Mouse (Mus musculus): Measurements from ENCODE around the gene H2-T22. TPM values are rescaled to one million over a fixed set of nuclear protein-coding genes. Genes with fewer than 3 reads are reported as not detected.
A peak's percentile ranks its signal among the peaks of the same experiment; 100 is the strongest.
"Not testable (repeated sequence)": the region's sequence is repeated elsewhere in the genome, so short reads cannot be mapped to it uniquely, and the experiment has no call there.

H2-T22 gene
- total RNA-seq (2021), result 10 to 100 TPM; 10.8 to 11.6 TPM
- long read RNA-seq, experiment 1, partial matches to known transcripts, result 3 of 11 reads
- long read RNA-seq, experiment 1, other reads (novel, unspliced or antisense), result 2 of 11 reads
- long read RNA-seq, experiment 2, partial matches to known transcripts, result 4 of 8 reads
- long read RNA-seq, experiment 2, other reads (novel, unspliced or antisense), result 1 of 8 reads

DNA sequence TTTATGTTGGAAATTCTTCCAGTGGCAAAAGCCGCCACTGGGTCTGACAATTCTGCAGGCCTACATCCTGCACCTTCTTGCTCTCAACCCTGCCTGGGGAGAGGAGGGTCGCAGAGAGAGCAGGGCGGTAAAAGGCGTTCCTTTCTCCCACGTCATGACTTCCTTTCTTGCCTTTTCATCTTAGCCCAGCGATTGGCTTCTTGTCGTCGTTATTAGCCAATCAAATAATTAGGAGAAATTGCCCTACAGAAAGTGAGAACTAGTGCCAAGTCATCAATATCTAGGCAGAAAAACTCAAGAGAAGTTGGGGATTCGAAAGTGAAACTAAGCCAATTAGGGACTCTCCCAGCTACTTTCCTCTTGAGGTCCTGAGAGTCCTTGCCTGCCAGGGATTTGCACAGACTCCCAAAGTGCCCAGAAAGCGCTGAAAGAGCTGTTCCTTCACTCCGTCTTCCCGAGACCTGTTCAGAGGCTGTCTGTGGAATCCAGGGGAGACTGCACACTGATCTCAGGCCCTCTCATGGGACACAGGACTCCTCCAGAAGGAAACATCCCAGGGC lies at the start of gene H2-T22, which contains the start of gene Gm6034:
Gene H2-T22 (minus strand): TSS at position 138 of the 560 bp plus-strand sequence.
Gene Gm6034 (plus strand): TSS at position 352 of the 560 bp plus-strand sequence.
- DNase-seq (ENCODE audit: low spot score in 2 of 2), result peak in 1 of 2 experiments; percentile 52

DNA sequence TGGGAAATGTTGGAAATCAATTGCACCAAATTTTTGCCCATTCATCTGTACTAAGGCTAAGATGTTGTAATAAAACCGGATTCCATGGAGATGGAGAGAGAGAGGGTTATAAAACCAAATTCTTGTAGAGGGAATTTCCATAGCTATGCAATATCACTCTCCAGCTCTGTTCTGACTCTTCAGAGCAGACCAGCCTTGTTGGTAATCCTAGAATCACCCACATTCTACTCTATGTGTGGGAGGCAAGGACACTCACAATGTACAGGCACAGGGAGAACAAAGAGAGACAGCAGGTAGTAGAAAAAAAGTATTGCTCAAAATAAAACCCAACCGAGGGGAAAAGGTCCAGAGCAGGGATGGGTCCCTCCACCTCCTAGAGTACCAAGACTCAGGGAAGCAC lies 49.4 kb upstream of the H2-T22 start:
- DNase-seq (ENCODE audit: low spot score in 2 of 2), result not testable (repeated sequence)

DNA sequence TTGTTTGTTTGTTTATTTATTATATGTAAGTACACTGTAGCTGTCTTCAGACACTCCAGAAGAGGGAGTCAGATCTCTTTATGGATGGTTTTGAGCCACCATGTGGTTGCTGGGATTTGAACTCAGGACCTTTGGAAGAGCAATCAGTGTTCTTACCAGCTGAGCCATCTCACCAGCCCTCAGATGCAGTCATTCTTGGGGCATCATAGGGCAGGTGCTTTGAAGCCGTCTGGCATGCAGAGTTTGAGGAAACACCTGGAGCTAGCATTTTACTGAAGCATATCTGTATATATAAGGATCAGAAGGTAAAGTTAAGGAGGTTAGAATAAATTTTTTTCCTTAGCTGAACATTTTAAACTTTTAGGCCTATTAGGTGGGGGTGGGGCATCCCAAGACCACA lies 43.4 kb upstream of the H2-T22 start:
- DNase-seq (ENCODE audit: low spot score in 2 of 2), result not testable (repeated sequence)

DNA sequence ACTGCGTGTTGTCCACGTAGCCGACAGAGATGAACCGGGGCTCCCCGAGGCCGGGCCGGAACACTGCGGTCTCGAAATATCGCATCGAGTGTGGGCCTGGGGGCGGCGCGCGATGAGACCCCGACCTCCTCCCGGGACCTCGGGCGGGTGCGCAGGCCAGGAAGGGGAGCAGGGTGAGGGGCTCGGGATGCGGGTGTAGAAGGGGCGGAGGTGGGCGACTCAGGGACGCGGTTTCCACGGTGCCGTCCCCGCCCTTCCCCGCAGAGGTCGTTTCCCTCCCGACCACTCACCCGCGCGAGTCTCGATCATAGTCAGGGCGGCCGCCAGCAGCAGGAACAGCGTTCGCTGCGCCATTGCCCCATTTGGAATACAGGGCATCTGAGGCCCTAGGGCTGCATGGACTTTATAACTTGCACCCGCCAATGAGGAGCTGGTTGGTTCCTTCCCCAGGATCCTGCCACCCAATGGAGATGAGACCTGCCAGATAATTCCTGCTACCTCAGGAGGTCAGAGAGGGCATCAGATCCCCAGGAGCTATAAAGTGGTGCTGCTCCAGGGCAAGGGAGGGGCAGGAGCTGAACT lies 41.4 kb upstream of the H2-T22 start:
- DNase-seq (ENCODE audit: low spot score in 2 of 2), result no peak

DNA sequence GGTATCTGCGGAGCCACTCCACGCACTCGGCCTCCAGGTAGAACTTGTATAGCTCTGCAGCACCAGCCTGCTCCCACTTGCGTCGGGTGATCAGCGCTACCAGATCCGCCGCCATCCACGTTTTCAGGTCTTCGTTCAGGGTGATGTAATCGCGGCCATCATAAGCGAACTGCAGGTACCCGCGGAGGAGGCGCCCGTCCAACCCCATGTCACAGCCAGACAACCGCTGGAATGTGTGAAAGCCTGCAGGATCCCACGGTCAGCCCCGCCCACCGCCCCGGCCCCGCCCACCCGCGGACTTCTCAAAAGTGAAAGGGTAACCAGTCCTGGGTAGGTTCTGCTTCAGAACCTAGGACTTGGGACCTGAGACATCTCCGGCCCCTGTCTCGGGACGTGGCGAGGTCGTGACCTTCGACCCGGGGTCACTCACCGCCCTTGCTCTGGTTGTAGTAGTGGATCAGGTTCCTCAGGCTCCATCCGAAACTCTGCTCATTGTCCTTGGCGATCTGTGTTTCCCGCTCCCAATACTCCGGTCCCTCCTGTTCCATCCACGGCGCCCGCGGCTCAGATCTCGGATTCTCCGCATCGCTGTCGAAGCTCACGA lies 40.8 kb upstream of the H2-T22 start:
- DNase-seq (ENCODE audit: low spot score in 2 of 2), result no peak

DNA sequence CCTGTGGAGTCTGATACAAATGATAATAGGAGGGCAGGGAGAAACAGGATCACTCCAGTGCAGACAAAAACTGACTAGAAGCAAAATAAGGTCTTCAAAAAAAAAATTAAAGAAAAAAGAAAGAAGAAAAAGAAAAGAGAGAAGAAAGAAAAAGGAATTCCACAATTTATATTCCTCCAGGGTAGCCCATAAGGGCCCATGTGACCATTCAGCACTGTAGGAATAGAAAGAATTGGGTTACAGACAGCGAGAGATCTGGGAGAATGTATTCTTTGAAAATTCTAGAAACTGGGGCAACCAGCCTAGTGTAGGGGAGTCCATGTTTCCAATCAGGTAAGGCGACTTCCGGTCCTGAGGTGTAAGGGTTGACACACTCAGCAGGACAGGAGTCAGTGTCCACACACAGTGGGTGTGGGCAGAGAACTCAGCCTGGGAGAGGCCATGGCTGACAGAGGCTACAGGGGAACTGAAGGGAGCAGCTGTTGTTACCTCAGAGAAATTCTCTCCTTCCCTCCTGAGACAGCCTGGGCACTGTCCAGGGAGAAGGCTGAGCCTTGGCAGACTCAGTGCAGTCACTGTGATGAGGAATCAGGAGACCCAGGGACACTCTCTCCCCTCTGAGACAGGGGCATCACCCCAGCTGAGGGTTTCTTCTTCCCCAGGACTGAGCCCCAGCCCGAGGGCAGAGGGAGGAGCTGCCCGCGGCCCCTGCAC lies 40.1 kb upstream of the H2-T22 start:
- DNase-seq (ENCODE audit: low spot score in 2 of 2), result not testable (repeated sequence)

DNA sequence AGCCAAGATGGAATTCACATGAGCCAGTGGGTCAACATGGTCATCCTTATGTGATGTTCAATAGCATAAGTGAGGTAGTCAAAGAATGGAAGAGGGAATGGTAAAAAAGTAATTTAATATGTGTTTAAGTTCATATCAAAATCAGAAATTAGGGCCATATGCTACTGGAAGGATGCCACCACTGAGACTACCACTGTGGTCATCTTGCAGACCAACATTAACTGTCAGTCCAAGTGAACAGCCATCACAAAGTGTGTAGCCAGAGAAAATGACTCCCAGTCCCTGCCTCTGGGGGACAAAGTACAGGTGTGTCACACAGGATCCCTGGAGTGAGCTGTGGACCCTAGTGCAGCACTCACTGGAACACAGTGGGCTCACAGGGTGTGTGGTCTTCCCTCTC lies 39.4 kb upstream of the H2-T22 start:
- not testable (repeated sequence) for DNase-seq (ENCODE audit: low spot score in 2 of 2)

DNA sequence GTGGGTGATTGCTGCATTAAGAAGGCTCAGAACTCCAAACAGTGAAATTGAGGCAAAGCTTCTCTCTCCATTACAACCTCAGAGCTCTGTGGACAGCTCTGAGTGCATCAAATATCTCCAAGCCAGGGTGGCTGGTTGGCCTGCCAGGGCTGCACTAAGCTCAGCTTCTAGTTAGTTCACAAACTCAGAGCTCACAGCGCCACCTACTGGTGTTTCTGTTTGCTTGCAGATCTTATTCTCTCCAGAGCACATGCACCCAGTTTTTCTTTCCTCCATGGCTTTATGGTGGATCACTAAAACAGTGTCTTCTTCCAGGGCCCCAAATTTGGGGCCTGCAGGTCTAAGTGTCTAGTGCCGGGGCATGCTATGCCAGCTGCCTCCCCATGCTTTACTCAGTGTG lies 18.3 kb upstream of the H2-T22 start:
- peak; percentile 73 to 88 for DNase-seq (ENCODE audit: low spot score in 2 of 2)

DNA sequence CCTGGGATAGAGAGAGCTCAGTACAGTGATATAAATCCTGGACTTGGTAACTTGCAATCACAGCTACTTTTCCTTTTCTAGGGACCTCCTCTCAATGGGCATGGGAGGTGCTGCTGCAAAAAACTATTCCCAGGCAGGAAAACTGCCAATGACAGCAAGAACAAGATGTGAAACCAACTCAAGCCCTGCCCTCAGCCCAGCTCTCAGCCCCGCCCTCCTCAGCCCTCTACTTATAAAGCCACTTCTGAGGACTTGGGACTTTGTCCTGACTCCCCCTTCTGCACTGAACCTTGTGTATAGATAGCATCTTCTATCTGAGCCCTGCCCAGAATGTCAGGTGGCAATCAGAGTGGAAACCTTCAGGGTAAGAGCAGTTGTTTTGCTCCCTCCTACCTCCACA lies 15.8 kb upstream of the H2-T22 start, which contains the start of gene Gm11127:
Gene Gm11127 (minus strand): TSS at position 10 of the 400 bp plus-strand sequence.
- not testable (repeated sequence) for DNase-seq (ENCODE audit: low spot score in 2 of 2)

DNA sequence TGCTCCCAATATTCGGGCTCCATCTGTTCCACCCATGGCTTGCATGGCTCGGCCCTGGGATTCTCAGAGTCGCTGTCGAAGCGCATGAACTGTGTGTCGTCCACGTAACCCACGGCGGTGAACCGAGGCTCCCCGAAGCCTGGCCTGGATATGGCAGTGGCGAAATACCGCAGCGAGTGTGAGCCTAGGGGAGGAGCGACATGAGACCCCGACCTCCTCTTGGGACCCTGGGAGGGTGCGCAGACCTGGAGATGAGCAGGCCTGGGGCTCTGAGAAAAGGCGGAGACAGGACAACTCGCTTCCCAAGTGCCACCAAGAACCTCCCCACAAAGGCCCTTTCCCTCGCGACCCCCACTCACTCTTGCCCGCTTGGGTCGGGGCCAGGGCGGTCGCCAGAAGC lies 15.4 kb upstream of the H2-T22 start:
- not testable (repeated sequence) for DNase-seq (ENCODE audit: low spot score in 2 of 2)

DNA sequence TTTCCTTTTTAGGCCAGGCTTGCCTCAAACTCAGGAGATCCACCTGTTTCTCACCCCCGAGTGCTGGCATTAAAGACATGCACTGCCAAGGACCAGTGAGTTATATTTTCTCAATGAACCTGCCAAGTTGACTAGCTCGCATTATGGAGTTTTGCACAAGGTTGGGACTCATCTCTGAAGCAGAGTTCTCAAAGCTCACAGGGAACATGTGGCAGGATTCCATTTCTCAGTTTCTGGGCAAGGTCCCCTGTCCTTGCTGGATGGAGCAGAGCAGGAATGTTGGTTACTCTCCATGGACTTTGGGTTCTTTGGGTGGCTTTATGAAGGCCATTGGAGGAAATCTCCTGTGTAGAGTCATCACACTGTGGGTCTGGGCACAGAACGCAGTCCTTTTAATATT lies 739 bp upstream of the H2-T22 start:
- DNase-seq (ENCODE audit: low spot score in 2 of 2), result no peak

DNA sequence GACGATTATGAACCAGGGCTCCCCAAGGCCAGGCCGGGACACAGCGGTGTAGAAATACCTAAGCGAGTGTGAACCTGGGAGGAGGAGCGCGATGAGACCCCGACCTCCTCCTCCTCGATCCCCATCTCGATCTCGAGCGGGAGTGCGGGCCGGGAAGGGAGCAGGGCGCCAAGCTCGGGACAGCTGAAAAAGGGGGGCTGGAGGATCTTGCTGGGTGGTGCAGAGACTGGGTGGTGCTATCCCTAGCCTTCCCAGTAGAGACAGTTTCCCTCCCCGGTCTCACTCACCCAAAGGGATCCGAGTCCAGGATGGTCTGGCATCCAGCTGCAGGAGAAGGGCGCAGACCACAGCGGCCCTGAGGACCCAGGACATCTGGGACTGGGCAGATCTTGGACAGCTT lies 492 bp downstream of the H2-T22 start:
- peak in 1 of 2 experiments; percentile 24 for DNase-seq (ENCODE audit: low spot score in 2 of 2)

DNA sequence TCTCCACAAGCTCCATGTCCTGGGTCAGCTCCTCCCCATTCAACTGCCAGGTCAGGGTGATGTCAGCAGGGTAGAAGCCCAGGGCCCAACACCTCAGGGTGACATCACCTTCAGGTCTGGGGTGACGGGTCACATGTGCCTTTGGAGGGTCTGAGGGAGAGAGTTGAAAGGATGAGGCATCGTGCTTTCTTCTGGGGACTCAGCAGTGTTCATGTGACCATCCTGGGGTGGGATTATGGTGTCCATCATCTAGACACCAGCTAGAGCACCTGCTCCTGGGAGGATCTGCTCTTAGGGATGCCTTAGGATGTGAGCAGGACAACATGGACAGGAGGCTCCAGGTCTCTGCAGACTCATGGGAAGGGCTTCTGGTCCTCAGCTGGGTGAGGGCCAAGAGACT lies 1.9 kb downstream of the H2-T22 start:
- not testable (repeated sequence) for DNase-seq (ENCODE audit: low spot score in 2 of 2)

DNA sequence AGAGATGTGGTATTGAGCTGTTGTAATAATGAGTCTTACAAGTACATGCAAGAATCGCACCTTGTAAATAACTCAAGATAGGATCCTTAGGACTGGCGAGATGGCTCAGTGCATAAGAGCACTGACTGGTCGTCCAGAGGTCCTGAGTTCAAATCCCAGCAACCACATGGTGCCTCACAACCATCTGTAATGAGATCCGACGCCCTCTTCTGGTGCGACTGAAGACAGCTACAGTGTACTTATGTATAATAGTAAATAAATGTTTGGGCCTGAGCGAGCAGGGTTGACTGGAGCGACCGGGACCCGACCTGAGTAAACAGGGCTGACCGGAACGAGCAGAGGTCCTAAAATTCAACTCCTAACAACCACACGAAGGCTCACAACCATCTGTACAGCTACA lies 6.4 kb downstream of the H2-T22 start:
- DNase-seq (ENCODE audit: low spot score in 2 of 2), result not testable (repeated sequence)

DNA sequence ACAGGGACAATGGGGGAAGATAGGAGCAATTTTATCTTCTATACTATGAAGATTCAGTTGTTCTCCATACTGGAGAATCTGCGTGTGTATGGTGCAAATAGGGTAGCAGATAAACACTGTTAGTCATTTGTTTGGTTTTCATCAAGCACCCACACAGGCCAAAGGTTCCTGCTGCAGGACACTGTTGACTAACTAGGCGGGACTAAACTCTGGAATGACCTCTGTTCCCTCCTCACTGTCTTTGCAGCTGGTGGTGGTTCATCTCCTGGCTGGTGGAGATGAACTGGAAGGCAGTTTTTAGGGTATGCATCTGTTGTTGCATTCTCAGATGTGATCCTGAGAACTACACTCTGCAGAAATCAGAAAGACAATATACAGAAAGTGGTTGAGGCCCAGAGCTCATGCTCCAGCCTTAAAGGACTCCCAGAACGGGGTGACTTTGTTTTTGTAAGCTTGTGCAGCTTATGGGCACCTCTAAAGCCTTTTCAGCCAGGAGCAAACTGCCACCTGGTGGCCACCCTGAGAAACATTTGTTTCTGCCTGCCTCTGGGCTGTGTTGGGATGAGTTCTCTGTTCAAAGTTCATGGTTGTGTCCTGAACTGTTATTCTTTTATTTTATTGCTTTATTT lies 7.4 kb downstream of the H2-T22 start:
- DNase-seq (ENCODE audit: low spot score in 2 of 2), result peak in 1 of 2 experiments; percentile 50

DNA sequence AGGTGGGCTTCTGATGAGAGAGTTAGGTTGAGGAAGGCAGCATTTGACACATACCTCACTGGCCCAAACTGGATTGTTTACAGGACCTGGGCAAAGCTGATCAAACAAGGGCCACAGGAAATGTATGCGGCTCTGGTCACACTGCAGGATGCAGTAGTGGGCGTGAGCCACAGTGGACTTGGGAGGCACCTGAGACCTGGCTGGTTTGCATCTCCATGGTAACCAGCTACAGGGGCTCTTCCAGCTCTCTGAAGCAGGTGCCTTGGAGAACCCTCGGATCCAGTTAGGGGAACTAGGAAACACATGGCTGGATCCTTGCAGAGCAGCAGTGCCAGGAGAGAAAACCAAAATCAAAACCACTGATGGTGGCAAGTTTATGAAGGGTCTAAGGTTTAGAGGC lies 8.0 kb downstream of the H2-T22 start:
- not testable (repeated sequence) for DNase-seq (ENCODE audit: low spot score in 2 of 2)

DNA sequence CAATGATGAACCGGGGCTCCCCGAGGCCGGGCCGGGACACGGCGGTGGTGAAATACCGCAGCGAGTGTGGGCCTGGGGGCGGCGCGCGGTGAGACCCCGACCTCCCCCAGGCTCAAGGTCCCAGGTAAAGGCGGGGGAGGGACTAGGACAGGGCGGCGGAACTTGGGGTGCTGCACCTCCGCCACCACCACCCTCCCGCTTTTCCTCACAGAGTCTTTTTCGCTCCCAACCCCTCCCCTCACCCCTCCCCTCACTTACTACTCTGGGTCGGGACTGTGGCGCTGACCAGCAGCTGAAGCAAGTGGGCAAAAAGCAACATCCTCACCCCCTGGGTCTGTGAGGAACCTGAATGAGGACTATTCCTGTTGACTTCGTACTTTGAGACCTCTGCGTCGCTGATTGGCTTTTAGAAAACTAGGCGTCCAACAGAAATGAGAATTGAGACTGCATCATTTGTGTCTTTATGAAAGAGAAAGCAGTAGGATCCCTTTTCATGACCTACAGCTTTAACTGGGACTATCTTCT lies 10.1 kb downstream of the H2-T22 start, which contains the start of gene H2-T23:
Gene H2-T23 (minus strand): TSS at position 505 of the 525 bp plus-strand sequence.
- DNase-seq (ENCODE audit: low spot score in 2 of 2), result peak in 1 of 2 experiments; percentile 42

DNA sequence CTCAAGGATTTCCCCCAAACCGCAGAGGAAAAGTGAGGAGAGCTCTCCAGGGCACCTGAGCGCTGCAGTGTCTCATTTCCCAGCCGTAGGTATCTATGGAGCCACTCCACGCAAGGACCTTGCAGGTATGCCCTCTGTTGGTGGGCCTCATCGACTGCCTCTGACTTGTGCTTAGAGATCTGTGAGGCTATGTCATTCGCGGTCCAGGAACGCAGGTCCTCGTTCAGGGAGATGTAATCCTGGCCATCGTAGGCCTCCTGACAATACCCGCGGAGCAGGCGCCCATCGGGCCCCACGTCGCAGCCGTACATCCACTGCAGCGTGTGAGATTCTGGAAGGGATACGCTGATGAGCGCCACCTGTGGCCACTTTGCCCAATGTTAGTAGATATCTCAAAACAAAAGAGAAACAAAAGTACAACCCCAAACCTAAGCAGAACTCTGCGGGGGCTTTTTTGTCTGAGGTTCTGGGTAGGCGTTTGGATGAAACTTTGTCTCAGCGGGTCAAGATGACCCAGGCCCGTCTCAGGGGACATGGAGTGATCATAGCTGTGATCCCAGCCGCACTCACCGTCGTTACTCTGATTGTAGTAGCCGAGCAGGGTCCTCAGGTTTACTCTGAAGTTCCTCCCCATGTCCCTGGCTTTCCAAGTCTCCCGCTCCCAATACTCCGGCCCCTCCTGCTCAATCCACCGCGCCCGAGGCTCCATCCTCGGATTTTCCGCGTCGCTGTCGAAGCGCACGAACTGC lies 10.8 kb downstream of the H2-T22 start:
- DNase-seq (ENCODE audit: low spot score in 2 of 2), result peak in 1 of 2 experiments; percentile 27

DNA sequence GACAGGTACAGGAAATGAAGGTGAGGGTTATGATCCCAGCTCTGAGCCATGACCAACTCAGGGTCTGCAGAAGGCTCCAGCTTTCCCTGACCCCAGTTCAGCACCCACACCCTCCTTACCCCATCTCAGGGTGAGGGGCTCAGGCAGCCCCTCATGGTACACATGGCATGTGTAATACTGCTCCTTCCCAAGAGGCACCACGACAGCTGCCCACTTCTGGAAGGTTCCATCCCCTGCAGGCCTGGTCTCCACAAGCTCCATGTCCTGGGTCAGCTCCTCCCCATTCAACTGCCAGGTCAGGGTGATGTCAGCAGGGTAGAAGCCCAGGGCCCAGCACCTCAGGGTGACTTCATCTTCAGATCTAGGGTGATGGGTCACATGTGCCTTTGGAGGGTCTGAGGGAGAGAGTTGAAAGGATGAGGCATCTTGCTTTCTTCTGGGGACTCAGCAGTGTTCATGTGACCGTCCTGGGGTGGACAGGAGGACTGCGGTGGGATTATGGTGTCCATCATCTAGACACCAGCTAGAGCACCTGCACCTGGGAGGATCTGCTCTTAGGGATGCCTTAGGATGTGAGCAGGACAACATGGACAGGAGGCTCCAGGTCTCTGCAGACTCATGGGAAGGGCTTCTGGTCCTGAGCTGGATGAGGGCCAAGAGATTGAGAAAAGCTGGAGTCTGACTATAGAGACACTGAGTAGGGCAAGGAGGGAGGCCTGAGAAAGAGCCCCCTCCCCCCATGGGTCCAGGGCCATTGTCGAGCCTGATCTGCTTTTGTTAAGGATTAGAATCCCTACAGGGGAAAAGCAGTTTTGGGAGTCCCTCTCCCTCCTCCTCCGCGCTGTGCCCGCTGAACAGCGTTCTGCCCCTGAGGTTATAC lies 11.6 kb downstream of the H2-T22 start:
- not testable (repeated sequence) for DNase-seq (ENCODE audit: low spot score in 2 of 2)
